Mouse (Mus musculus): ENCODE results near the gene Dhrs7b.
"Not testable (repeated sequence)": the region's sequence is repeated elsewhere in the genome, so short reads cannot be mapped to it uniquely, and the experiment has no call there.

Dhrs7b gene

GRCm38 (mm10) chr11:60843412-60843811 lies 13.0 kb downstream of the Dhrs7b start:
- no peak for DNase-seq

DNA sequence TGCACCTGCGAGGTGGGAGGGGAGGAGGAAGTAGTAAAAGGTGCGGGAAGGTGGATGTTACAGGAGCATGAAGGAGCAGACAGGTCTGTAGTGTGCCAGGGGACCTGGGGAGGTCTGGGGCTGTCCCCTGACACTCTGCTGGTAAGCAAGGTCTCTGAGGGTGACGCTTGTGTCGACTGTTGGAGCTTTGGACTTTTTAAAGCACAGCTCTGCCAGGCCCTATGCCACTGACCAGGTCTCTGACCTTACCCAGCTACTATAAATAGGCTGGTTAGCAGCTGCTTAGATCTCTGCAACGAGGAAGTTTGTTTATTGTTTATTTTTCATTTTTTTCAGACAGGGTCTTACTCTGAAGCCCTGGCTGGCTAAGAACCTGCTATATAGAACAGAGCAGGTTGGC lies 15.0 kb downstream of the Dhrs7b start:
- DNase-seq, result no peak

DNA sequence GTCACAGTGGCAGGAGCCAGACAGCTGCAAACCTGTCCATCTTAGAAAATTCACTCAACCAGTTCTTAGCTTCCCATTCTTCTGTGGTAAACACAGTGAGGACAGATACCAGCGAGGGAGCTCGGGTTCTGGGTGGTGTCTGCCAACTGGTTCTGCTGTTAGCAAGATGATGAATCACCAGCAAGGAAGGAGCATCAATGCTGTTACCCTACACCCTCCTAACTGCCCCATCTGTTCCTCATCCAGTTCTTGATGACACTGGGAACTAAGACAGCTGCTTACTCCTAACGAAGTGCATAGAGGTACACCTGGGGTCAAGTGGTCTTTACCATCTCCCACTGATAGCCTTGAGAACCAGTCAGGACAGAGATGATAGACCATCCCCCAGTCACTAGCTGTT lies 26.2 kb downstream of the Dhrs7b start:
- no peak for DNase-seq

- no peak for DNase-seq
Observed at GRCm38 (mm10) chr11:60861993-60862392, 31.6 kb downstream of the Dhrs7b start.

GRCm38 (mm10) chr11:60863196-60863595 lies 32.8 kb downstream of the Dhrs7b start:
- DNase-seq, result no peak

- no peak for DNase-seq
Observed at GRCm38 (mm10) chr11:60864166-60864565, 33.7 kb downstream of the Dhrs7b start.

- no peak for DNase-seq
Observed at GRCm38 (mm10) chr11:60864916-60865315, 34.5 kb downstream of the Dhrs7b start.

- DNase-seq, result no peak
Observed at GRCm38 (mm10) chr11:60866021-60866420, 35.6 kb downstream of the Dhrs7b start.

GRCm38 (mm10) chr11:60867456-60867855 lies 37.0 kb downstream of the Dhrs7b start:
- DNase-seq, result no peak

- DNase-seq, result no peak
Observed at GRCm38 (mm10) chr11:60867904-60868303, 37.5 kb downstream of the Dhrs7b start.

GRCm38 (mm10) chr11:60869471-60869870 lies 39.0 kb downstream of the Dhrs7b start:
- not testable (repeated sequence) for DNase-seq

- DNase-seq, result no peak
Observed at GRCm38 (mm10) chr11:60871409-60871808, 41.0 kb downstream of the Dhrs7b start.

DNA sequence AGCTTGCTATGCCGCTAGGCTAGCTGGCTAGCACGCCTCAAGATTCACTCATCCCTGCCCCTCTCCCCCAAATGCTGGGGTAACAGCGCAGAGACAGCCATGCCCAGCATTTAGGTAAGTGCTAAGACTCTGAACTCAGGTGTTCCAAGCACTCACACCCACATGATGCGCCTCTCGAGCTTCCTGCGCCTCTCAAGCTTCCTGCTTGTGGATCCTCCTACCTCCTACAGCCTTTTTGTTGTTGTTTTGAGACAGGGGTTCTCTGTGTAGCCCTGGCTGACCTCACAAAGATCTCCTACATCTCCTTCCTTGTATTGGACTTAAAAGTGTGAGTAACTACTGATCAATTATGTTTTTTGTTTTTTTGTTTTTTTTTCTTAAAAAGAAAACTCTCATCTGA lies 42.7 kb downstream of the Dhrs7b start:
- no peak for DNase-seq

GRCm38 (mm10) chr11:60878056-60878612 lies 47.7 kb downstream of the Dhrs7b start:
- peak; percentile 68 to 81 for DNase-seq

DNA sequence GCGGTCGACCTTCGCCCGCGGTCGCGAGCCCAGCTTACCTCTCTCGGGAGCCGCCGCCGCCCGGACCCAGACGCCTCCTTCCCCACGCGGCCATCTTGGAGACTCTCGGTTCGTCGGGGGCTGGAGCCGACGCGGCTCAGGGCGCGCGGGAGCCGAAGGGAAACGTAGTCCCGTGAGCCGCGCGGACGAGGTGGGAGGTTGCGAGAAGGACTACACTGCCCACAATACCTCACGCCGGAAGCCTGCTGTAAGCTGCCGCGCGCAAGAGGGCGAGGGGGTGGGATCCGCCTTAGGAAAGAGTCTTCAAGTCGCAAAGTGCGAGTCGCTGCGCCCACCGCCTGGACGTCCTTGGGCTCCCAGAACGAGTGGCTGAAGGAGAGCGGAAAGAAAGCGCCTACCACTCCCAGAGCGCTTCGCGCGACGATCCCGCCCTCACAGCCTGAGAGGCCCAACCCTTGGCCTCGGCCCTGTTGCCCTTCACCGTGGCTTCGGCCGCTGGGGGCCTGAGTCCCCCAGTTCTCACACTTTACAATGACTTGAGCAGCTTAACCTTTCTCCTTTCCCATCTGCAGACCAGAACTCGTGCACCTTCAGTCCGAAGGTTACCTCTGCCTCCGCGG lies 48.4 kb downstream of the Dhrs7b start, which contains the start of gene Tmem11:
TSS of gene Tmem11 (minus strand) at position 598 of the 620 bp plus-strand sequence.
- DNase-seq, result peak; percentile 95 to 99

DNA sequence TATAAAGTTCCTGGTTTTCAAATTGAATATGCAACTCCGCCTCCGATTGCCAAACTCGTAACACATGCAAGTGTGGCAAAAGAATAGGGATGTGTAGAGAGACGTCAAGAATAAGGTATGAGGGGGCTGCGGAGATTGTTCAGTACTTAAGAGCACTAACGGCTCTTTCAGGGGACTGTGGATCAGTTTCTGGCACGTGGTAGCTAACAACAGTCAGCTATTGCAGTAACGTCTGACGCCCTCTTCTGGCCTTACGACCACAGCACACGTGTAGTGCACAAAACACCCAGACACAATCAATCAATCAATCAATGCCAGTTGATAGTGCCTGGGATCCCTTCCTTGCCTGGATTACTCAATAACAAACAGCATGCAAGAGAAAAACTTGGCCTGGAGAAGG lies 49.0 kb downstream of the Dhrs7b start:
- peak; percentile 54 to 69 for DNase-seq

DNA sequence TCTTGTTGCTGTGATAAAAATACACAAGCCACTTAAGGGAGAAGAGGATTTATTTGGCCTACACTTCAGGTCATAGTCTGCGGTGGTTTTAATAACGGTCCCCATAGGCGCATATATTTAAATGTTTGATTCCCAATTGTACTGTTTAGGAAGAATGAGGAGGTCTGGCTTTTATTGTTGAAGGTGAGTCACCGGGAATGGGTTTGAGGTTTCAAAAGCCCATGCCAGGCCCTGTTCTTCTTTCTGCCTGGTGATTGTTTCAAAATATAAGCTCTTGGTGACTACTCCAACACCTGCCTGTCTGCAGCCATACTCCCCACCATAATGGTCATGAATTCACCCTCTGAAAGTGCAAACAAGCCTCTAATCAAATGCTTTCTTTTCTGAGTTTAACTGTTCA lies 50.1 kb downstream of the Dhrs7b start:
- DNase-seq, result no peak

GRCm38 (mm10) chr11:60882386-60882785 lies 52.0 kb downstream of the Dhrs7b start:
- DNase-seq, result no peak

GRCm38 (mm10) chr11:60886986-60887385 lies 56.6 kb downstream of the Dhrs7b start:
- not testable (repeated sequence) for DNase-seq

GRCm38 (mm10) chr11:60889861-60890260 lies 59.4 kb downstream of the Dhrs7b start:
- no peak for DNase-seq

GRCm38 (mm10) chr11:60890286-60890685 lies 59.9 kb downstream of the Dhrs7b start:
- DNase-seq, result no peak

GRCm38 (mm10) chr11:60890744-60891143 lies 60.3 kb downstream of the Dhrs7b start:
- no peak for DNase-seq

- no peak for DNase-seq
Observed at GRCm38 (mm10) chr11:60895915-60896314, 65.5 kb downstream of the Dhrs7b start.

DNA sequence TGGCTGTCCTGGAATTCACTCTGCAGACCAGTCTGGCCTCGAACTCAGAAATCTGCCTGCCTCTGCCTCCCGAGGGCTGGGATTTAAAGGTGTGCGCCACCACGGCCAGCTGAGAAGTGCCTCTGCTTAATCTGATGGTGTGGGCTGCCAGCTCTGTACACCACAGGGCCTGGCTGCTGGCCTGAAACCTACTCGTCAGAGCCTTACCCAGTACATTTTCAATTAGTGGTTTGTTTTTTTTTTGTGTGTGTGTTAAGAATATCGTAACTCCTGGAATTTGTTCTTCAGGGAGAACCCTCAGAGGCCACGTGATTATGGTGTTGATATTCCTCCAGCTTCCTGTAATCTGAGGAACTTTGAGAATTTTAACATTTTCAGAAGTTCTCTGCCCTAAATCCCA lies 71.6 kb downstream of the Dhrs7b start:
- no peak for DNase-seq

- no peak for DNase-seq
Observed at GRCm38 (mm10) chr11:60902486-60902885, 72.1 kb downstream of the Dhrs7b start.
